16 mouse cellular contexts compared by ENCODE assay signal in the genomic region with DNA sequence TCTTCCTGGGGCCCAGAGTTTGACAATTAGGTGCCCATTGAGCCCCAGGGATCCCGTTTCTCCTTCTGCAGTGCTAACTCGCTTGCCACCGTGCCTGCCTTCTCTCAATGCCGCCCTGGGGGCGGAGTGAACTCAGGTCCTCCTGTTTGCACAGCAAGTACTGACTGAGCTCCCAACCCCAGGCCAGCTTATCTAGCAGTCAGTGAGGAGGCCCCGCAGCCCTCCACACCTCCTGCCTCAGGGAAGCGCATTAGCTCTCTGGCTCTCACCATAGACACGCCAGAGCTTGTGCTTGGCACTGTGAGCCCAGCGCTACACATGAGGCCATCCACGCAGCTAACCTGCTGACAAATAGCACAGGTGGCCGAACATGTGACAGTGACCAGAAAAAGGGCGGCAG. TPM values are rescaled to one million over a fixed set of nuclear protein-coding genes. Genes with fewer than 3 reads are reported as not detected.
DNase-seq lines count a peak whose midpoint lies in the region; ATAC-seq and TF ChIP-seq lines count a peak whose summit lies in the region.
"Had no signal": no experiment of that assay in that cellular context is flagged by ENCODE, and none has a peak within 500 bp of the region (broad histone marks: within the 10 kb centered on the region; RNA-seq: fewer than 3 reads in every experiment).

No protein-coding gene starts in this region.

- H3K9ac ChIP-seq in heart, embryonic 15.5 days, result no peak overlapping the region
- H3K9ac ChIP-seq in heart, adult 2 months (ENCODE audit: low read depth, low read length), result no peak overlapping the region
- no peak overlapping the region for H3K9ac ChIP-seq in embryonic facial prominence, embryonic 15.5 days
- no peak overlapping the region for H3K9ac ChIP-seq in liver, embryonic 14.5 days (replicated peaks)
- no peak overlapping the region for H3K9ac ChIP-seq in midbrain, embryonic 16.5 days (ENCODE audit: low read depth, low read length)
- H3K9ac ChIP-seq in midbrain, embryonic 13.5 days (replicated peaks), result no peak overlapping the region
- H3K9ac ChIP-seq: hindbrain, embryonic 13.5 days; kidney, embryonic 15.5 days; midbrain, embryonic 15.5 days; neural tube, embryonic 12.5 days had no signal

- no peaks in the 10 kb centered on the region; the same call in 1 of the 2 replicates for H3K27me3 ChIP-seq in heart, embryonic 15.5 days
- peaks cover 2% of the 10 kb centered on the region; the same call in 1 of the 2 replicates for H3K27me3 ChIP-seq in heart, adult 2 months (ENCODE audit: control insufficient read depth, insufficient read depth, low read length)
- H3K27me3 ChIP-seq in embryonic facial prominence, embryonic 15.5 days, result no peaks in the 10 kb centered on the region
- no peaks in the 10 kb centered on the region for H3K27me3 ChIP-seq in liver, embryonic 14.5 days (ENCODE audit: control insufficient read depth, insufficient read depth, low read length)
- no peaks in the 10 kb centered on the region for H3K27me3 ChIP-seq in midbrain, embryonic 16.5 days (ENCODE audit: control insufficient read depth, insufficient read depth, low read depth, low read length)
- H3K27me3 ChIP-seq in midbrain, embryonic 13.5 days, result no peaks in the 10 kb centered on the region
- H3K27me3 ChIP-seq: midbrain, embryonic 15.5 days; neural tube, embryonic 12.5 days had no signal

- intact Hi-C loops in heart, adult 2 months (cut with DNase I), result loop anchor here (5.0 kb wide), 1 partner anchor 110 kb away; no protein-coding TSS in a partner anchor

- no peak overlapping the region for H3K4me2 ChIP-seq in heart, embryonic 15.5 days
- H3K4me2 ChIP-seq in embryonic facial prominence, embryonic 15.5 days (replicated peaks), result no peak overlapping the region
- no peak overlapping the region for H3K4me2 ChIP-seq in liver, embryonic 14.5 days (ENCODE audit: low read depth)
- no peak overlapping the region for H3K4me2 ChIP-seq in midbrain, embryonic 16.5 days (ENCODE audit: low read length)
- H3K4me2 ChIP-seq in midbrain, embryonic 13.5 days (replicated peaks), result no peak overlapping the region
- H3K4me2 ChIP-seq: hindbrain, embryonic 13.5 days; kidney, embryonic 15.5 days; midbrain, embryonic 15.5 days; neural tube, embryonic 12.5 days had no signal

- 0 out of 2 replicates have a peak overlapping the region, but pooled peaks have one; percentile 10 for H3K27ac ChIP-seq in heart, embryonic 15.5 days
- no peak overlapping the region for H3K27ac ChIP-seq in heart, adult 2 months
- H3K27ac ChIP-seq in embryonic facial prominence, embryonic 15.5 days (replicated peaks), result peak overlapping the region; percentile 34; the same call in 1 of the 2 replicates
- no peak overlapping the region for H3K27ac ChIP-seq in liver, embryonic 14.5 days
- no peak overlapping the region for H3K27ac ChIP-seq in midbrain, embryonic 16.5 days (ENCODE audit: low read length)
- H3K27ac ChIP-seq in midbrain, embryonic 13.5 days, result no peak overlapping the region
- H3K27ac ChIP-seq: hindbrain, embryonic 13.5 days; kidney, embryonic 15.5 days; midbrain, embryonic 15.5 days; neural tube, embryonic 12.5 days had no signal

- H3K4me3 ChIP-seq in heart, embryonic 15.5 days, result no peak overlapping the region
- H3K4me3 ChIP-seq in heart, adult 2 months, result no peak overlapping the region
- H3K4me3 ChIP-seq in embryonic facial prominence, embryonic 15.5 days (replicated peaks), result no peak overlapping the region
- H3K4me3 ChIP-seq in liver, embryonic 14.5 days (ENCODE audit: insufficient read depth in 1 of 2, low read depth in 2 of 2, low read length in 2 of 2), result no peak overlapping the region
- no peak overlapping the region for H3K4me3 ChIP-seq in midbrain, embryonic 16.5 days (ENCODE audit: low read depth, low read length)
- no peak overlapping the region for H3K4me3 ChIP-seq in midbrain, embryonic 13.5 days (replicated peaks)
- H3K4me3 ChIP-seq: hindbrain, embryonic 13.5 days; kidney, embryonic 15.5 days; midbrain, embryonic 15.5 days; neural tube, embryonic 12.5 days had no signal

- no peak for TF ChIP-seq CTCF in heart, adult 2 months (IDR thresholded peaks at IDR 0.05)
- no peak for TF ChIP-seq CTCF in liver, embryonic 14.5 days (IDR thresholded peaks at IDR 0.05; ENCODE audit: low read depth)

- 33% methylated on average over 12 of the region's 12 CpGs for WGBS in heart, embryonic 15.5 days
- 74% methylated on average over 12 of the region's 12 CpGs for WGBS in heart, adult 2 months
- 48% methylated on average over 12 of the region's 12 CpGs for WGBS in embryonic facial prominence, embryonic 15.5 days
- 36% methylated on average over 12 of the region's 12 CpGs for WGBS in liver, embryonic 14.5 days (ENCODE audit: insufficient replicate concordance)
- WGBS in midbrain, embryonic 16.5 days, result 63% methylated on average over 12 of the region's 12 CpGs
- 77% methylated on average over 12 of the region's 12 CpGs for WGBS in midbrain, embryonic 13.5 days

- no peaks in the 10 kb centered on the region for H3K36me3 ChIP-seq in heart, embryonic 15.5 days
- H3K36me3 ChIP-seq in heart, adult 2 months (ENCODE audit: control insufficient read depth, insufficient read depth, low read length), result no peaks in the 10 kb centered on the region
- no peaks in the 10 kb centered on the region for H3K36me3 ChIP-seq in embryonic facial prominence, embryonic 15.5 days
- H3K36me3 ChIP-seq in liver, embryonic 14.5 days (replicated peaks; ENCODE audit: control insufficient read depth, insufficient read depth, low read depth), result no peaks in the 10 kb centered on the region
- no peaks in the 10 kb centered on the region for H3K36me3 ChIP-seq in midbrain, embryonic 16.5 days (ENCODE audit: control insufficient read depth, insufficient read depth, low read length)
- H3K36me3 ChIP-seq in midbrain, embryonic 13.5 days, result no peaks in the 10 kb centered on the region
- H3K36me3 ChIP-seq: hindbrain, embryonic 13.5 days; kidney, embryonic 15.5 days; midbrain, embryonic 15.5 days; neural tube, embryonic 12.5 days had no signal

- TF ChIP-seq EP300 in heart, adult 2 months (IDR thresholded peaks at IDR 0.05; ENCODE audit: insufficient read depth, low read depth, low read length), result no peak
- no peak for TF ChIP-seq EP300 in liver, embryonic 14.5 days (IDR thresholded peaks at IDR 0.05; ENCODE audit: low read depth)

- ATAC-seq in heart, embryonic 15.5 days (replicated peaks; ENCODE audit: insufficient number of reproducible peaks, insufficient read depth, low FRiP score, low read depth), result no peak
- ATAC-seq in embryonic facial prominence, embryonic 15.5 days (ENCODE audit: insufficient number of reproducible peaks, low FRiP score, low TSS enrichment, low read depth), result no peak
- 0 out of 2 replicates have a peak, but pooled peaks have one; percentile 42 for ATAC-seq in liver, embryonic 14.5 days (ENCODE audit: insufficient read depth)
- ATAC-seq in midbrain, embryonic 16.5 days, result no peak
- ATAC-seq in midbrain, embryonic 13.5 days, result no peak
- ATAC-seq: midbrain, embryonic 15.5 days had no signal

- H3K9me3 ChIP-seq in heart, embryonic 15.5 days (replicated peaks), result no peaks in the 10 kb centered on the region
- H3K9me3 ChIP-seq in embryonic facial prominence, embryonic 15.5 days (replicated peaks), result no peaks in the 10 kb centered on the region
- H3K9me3 ChIP-seq in liver, embryonic 14.5 days (ENCODE audit: control insufficient read depth, low read length), result no peaks in the 10 kb centered on the region
- H3K9me3 ChIP-seq in midbrain, embryonic 16.5 days (replicated peaks; ENCODE audit: control insufficient read depth, low read length, poor library complexity, severe bottlenecking), result no peaks in the 10 kb centered on the region
- H3K9me3 ChIP-seq in midbrain, embryonic 13.5 days, result no peaks in the 10 kb centered on the region
- H3K9me3 ChIP-seq: hindbrain, embryonic 13.5 days; kidney, embryonic 15.5 days; midbrain, embryonic 15.5 days; neural tube, embryonic 12.5 days had no signal

- H3K4me1 ChIP-seq in heart, embryonic 15.5 days (replicated peaks), result peaks cover 33% of the 10 kb centered on the region
- no peaks in the 10 kb centered on the region; the same call in none of the 2 replicates for H3K4me1 ChIP-seq in heart, adult 2 months (ENCODE audit: control insufficient read depth, insufficient read depth, low read length)
- H3K4me1 ChIP-seq in embryonic facial prominence, embryonic 15.5 days, result peaks cover 38% of the 10 kb centered on the region
- H3K4me1 ChIP-seq in liver, embryonic 14.5 days (replicated peaks; ENCODE audit: control insufficient read depth in 2 of 2, insufficient read depth in 2 of 2, low read length in 1 of 2), result peaks cover 3 to 5% of the 10 kb centered on the region in 2 experiments; a peak in 2 of 4 replicates
- H3K4me1 ChIP-seq in midbrain, embryonic 16.5 days (ENCODE audit: control insufficient read depth, insufficient read depth, low read length), result no peaks in the 10 kb centered on the region
- H3K4me1 ChIP-seq in midbrain, embryonic 13.5 days (replicated peaks), result no peaks in the 10 kb centered on the region

- no peaks in the 10 kb centered on the region for H3K79me2 ChIP-seq in heart, adult 2 months (replicated peaks; ENCODE audit: control insufficient read depth, insufficient read depth, low read length)

- no peak for TF ChIP-seq POLR2A in heart, adult 2 months (IDR thresholded peaks at IDR 0.05; ENCODE audit: insufficient read depth, low read depth, low read length)

- no peak for DNase-seq in heart, adult 2 months
- peak; percentile 17 for DNase-seq in ZHBTc4 (ENCODE audit: low read depth, low spot score)
- DNase-seq in liver, embryonic 14.5 days (ENCODE audit: low read depth in 3 of 3, low spot score in 3 of 3), result peak in 2 of 3 experiments; percentile 18 to 30
- DNase-seq in yolk sac, embryonic 10.5 days (ENCODE audit: low spot score), result no peak
- DNase-seq: adrenal gland, postnatal 10 days; cerebellum, adult 9-11 months; embryo, embryonic 11 days; lung, adult 2 months had no signal

RNA-seq across cellular contexts. Expression of gene Ripor3, which starts 22.8 kb away (rescaled TPM):
- polyA plus RNA-seq in heart, embryonic 15.5 days (2015; fragmentation: Nextera tagmentation; extraction: Ambion mirVana), result 0.93 and 1.4 TPM in 2 replicates
- total RNA-seq in heart, adult 2 months (2021), result under 1 TPM; 0.21 to 0.36 TPM
- polyA plus RNA-seq in heart, adult 2 months (2012; rRNA removed), result 0.79 and 1.5 TPM in 2 replicates
- 8.3 and 8.4 TPM in 2 replicates for polyA plus RNA-seq in embryonic facial prominence, embryonic 15.5 days (2015; fragmentation: Nextera tagmentation; extraction: Ambion mirVana)
- 2.3 and 2.6 TPM in 2 replicates for polyA plus RNA-seq in liver, embryonic 14.5 days (2012; rRNA removed)
- polyA plus RNA-seq in liver, embryonic 14.5 days (2014; fragmentation: Nextera tagmentation; extraction: Ambion mirVana), result 0.88 and 1.1 TPM in 2 replicates
- 0.53 and 0.58 TPM in 2 replicates for polyA plus RNA-seq in midbrain, embryonic 16.5 days (2015; fragmentation: Nextera tagmentation; extraction: Ambion mirVana)
- polyA plus RNA-seq in midbrain, embryonic 13.5 days (2015; fragmentation: Nextera tagmentation; extraction: Ambion mirVana), result 0.15 and 0.27 TPM in 2 replicates

RNA-seq across cellular contexts. Expression of gene Ptpn1, which starts 55.8 kb away (rescaled TPM):
- 44.8 and 45.1 TPM in 2 replicates for polyA plus RNA-seq in heart, embryonic 15.5 days (2015; fragmentation: Nextera tagmentation; extraction: Ambion mirVana)
- total RNA-seq in heart, adult 2 months (2021), result 10 to 100 TPM; 21.4 to 23.2 TPM
- polyA plus RNA-seq in heart, adult 2 months (2012; rRNA removed), result 15.7 and 17.6 TPM in 2 replicates
- polyA plus RNA-seq in embryonic facial prominence, embryonic 15.5 days (2015; fragmentation: Nextera tagmentation; extraction: Ambion mirVana), result 60.6 and 61.5 TPM in 2 replicates
- polyA plus RNA-seq in liver, embryonic 14.5 days (2012; rRNA removed), result 8.6 and 10.0 TPM in 2 replicates
- 24.3 and 26.3 TPM in 2 replicates for polyA plus RNA-seq in liver, embryonic 14.5 days (2014; fragmentation: Nextera tagmentation; extraction: Ambion mirVana)
- polyA plus RNA-seq in midbrain, embryonic 16.5 days (2015; fragmentation: Nextera tagmentation; extraction: Ambion mirVana), result 79.8 and 86.0 TPM in 2 replicates
- 102 and 105 TPM in 2 replicates for polyA plus RNA-seq in midbrain, embryonic 13.5 days (2015; fragmentation: Nextera tagmentation; extraction: Ambion mirVana)

Comparison
In these comparisons a context has a peak if more than half of its experiments do, and no peak if none do; other contexts are left out.
1. H3K27ac ChIP-seq: peak in heart, embryonic 15.5 days (single experiment) and embryonic facial prominence, embryonic 15.5 days (single experiment); none in heart, adult 2 months (single experiment), liver, embryonic 14.5 days (single experiment), midbrain, embryonic 16.5 days (single experiment) and midbrain, embryonic 13.5 days (single experiment).
2. DNase-seq: peak in ZHBTc4 (single experiment) and liver, embryonic 14.5 days (2 of 3); none in heart, adult 2 months (0 of 2) and yolk sac, embryonic 10.5 days (single experiment).